Mouse (Mus musculus) spleen, adult 2 months (tissue): ENCODE measurements around the gene Asap3.

Experiments
- CTCF ChIP-seq: fragments of 200-500 bp; IDR thresholded peaks from 2 replicates; pipeline ENCODE4 v1.5.1; 2011; ENCODE audit warnings: mild to moderate bottlenecking, inconsistent platforms; ENCODE audit not compliant: insufficient read depth, insufficient read length, insufficient replicate concordance; ENCODE audit errors: extremely low read depth
- POLR2A ChIP-seq: fragments of 200-500 bp; IDR thresholded peaks from 2 replicates; pipeline ENCODE4 v1.6.1; 2011; ENCODE audit warnings: low read depth, low read length, inconsistent platforms

- peak; percentile 25; the same call in 1 of the 2 replicates for TF ChIP-seq CTCF
- no peak for TF ChIP-seq POLR2A
Measured at GRCm38 (mm10) chr4:136188973-136189737, 17.0 kb upstream of the Asap3 start.
